Mouse (Mus musculus) ES-E14 (cell line): ENCODE results near the gene Agap1. TPM values are rescaled to one million over a fixed set of nuclear protein-coding genes. Genes with fewer than 3 reads are reported as not detected.

Experiments
- DNase-seq: peaks from one replicate; pipeline ENCODE4 v3.0.0-alpha.2; 2013; ENCODE audit warnings: low read depth, low spot score
- H3K27ac ChIP-seq: 2 replicates; pipeline ENCODE4 v1.5.1; 2012; ENCODE audit warnings: low read depth, mild to moderate bottlenecking, low read length, moderate library complexity, mixed read lengths; ENCODE audit not compliant: poor library complexity, insufficient read depth, severe bottlenecking
- H3K36me3 ChIP-seq: 2 replicates; pipeline ENCODE4 v1.6.1; 2012; ENCODE audit warnings: mild to moderate bottlenecking, low read length, moderate library complexity, mixed read lengths; ENCODE audit not compliant: control insufficient read depth, poor library complexity, insufficient read depth, severe bottlenecking
- H3K4me1 ChIP-seq, 2 experiments: fragments of 150-350 bp in 1 of 2; sonication (generic) in 1 of 2; 2 replicates each; pipeline ENCODE4 v1.6.1; 2012; ENCODE audit warnings: low read length in 2 of 2, mild to moderate bottlenecking in 1 of 2, mixed read lengths in 1 of 2; ENCODE audit not compliant: control insufficient read depth in 2 of 2, insufficient read depth in 2 of 2, poor library complexity in 1 of 2
- H3K4me3 ChIP-seq, 2 experiments: fragments of 150-350 bp in 1 of 2; sonication (generic) in 1 of 2; 2 replicates each; pipeline ENCODE4 v1.5.1; 2012; ENCODE audit warnings: low read length in 2 of 2, low read depth in 1 of 2, mild to moderate bottlenecking in 1 of 2, mixed read lengths in 1 of 2; ENCODE audit not compliant: insufficient read depth in 1 of 2, poor library complexity in 1 of 2, severe bottlenecking in 1 of 2
- H3K9ac ChIP-seq: 2 replicates; pipeline ENCODE4 v1.6.1; 2012; ENCODE audit warnings: low read depth, mild to moderate bottlenecking, low read length, mixed read lengths; ENCODE audit not compliant: poor library complexity, insufficient read depth, severe bottlenecking
- H3K9me3 ChIP-seq: fragments of 150-350 bp; sonication (generic); 2 replicates; pipeline ENCODE4 v1.6.1; 2012; ENCODE audit warnings: low read depth, mild to moderate bottlenecking, low read length; ENCODE audit not compliant: control insufficient read depth, insufficient read depth
- CHD2 ChIP-seq: IDR thresholded peaks from 2 replicates; pipeline ENCODE4 v1.6.1; 2014; ENCODE audit warnings: mild to moderate bottlenecking, low read depth, low read length, inconsistent platforms
- HCFC1 ChIP-seq: IDR thresholded peaks from 2 replicates; pipeline ENCODE4 v1.6.1; 2012; ENCODE audit warnings: low read length, inconsistent platforms, borderline replicate concordance; ENCODE audit not compliant: insufficient read depth
- MAFK ChIP-seq: IDR thresholded peaks from 2 replicates; pipeline ENCODE4 v1.6.1; 2014; ENCODE audit warnings: mild to moderate bottlenecking, low read depth, low read length, inconsistent platforms; ENCODE audit not compliant: insufficient read depth
- ZC3H11A ChIP-seq: IDR thresholded peaks from 2 replicates; pipeline ENCODE4 v1.6.1; 2012; ENCODE audit warnings: low read depth, mild to moderate bottlenecking, inconsistent platforms, low read length, borderline replicate concordance
- ZNF384 ChIP-seq: IDR thresholded peaks from 2 replicates; pipeline ENCODE4 v1.6.1; 2012; ENCODE audit warnings: low read depth, low read length, inconsistent platforms
- in situ Hi-C, 2 experiments: fragments of 600-800 bp; cut with MboI; formaldehyde crosslinking; loops; one replicate each; pipeline ENCODE4 v1.15.1; 2025; ENCODE audit warnings: low sequenced_read_pairs in 2 of 2, inconsistent platforms in 1 of 2; ENCODE audit not compliant: unreplicated experiment in 2 of 2
- total RNA-seq: library from RNA; depleted of rRNA; stranded (reverse); fragments of 300-350 nt; gene quantifications from 2 replicates; pipeline ENCODE4 v1.2.3, GENCODE M21; 2012

Agap1 gene
- total RNA-seq, 1 experiment = 19.8 TPM

- no peaks in the 10 kb centered on the region for H3K36me3 ChIP-seq
- H3K4me1 ChIP-seq = peaks cover 0 to 11% of the 10 kb centered on the region in 2 experiments; a peak in 1 of 4 replicates
- H3K9me3 ChIP-seq = no peaks in the 10 kb centered on the region
- in situ Hi-C loops = no loop called here
- H3K4me3 ChIP-seq = no peak overlapping the region
- H3K9ac ChIP-seq = no peak overlapping the region
- H3K27ac ChIP-seq = no peak overlapping the region
- TF ChIP-seq MAFK (no peak), HCFC1 (no peak), CHD2 (no peak), ZNF384 (no peak), ZC3H11A (no peak)
- DNase-seq = no peak
These were observed 95.7 kb downstream of the Agap1 start for GRCm38 (mm10) chr1:89550061-89550869.

DNA sequence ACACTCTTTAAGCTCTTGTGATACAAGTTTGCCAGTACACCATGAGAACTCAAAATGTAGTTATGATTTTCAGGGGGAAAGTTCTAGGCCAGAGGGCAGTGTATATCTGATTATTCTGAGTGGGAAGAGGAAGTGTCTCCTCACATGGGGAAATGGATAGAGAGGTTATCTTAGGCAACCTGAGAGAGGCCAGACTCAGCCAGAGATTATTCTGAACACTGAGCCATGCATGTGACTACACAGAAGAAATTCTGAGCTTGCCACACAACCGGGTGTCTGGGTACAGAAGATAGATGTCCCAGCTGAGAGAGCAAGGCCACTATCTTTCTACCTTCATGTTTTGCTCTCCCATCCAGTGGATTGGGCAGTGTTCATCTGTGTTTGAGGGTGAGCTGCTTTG lies 97.9 kb downstream of the Agap1 start:
- DNase-seq = no peak
- H3K4me3 ChIP-seq = no peak overlapping the region
- no peak overlapping the region for H3K9ac ChIP-seq
- TF ChIP-seq MAFK = no peak
- H3K4me1 ChIP-seq = peaks cover 0 to 8% of the 10 kb centered on the region in 2 experiments; a peak in 1 of 4 replicates
- no peaks in the 10 kb centered on the region for H3K36me3 ChIP-seq
- in situ Hi-C loops = no loop called here
- H3K9me3 ChIP-seq = no peaks in the 10 kb centered on the region
- no peak overlapping the region for H3K27ac ChIP-seq

GRCm38 (mm10) chr1:89553791-89554190 lies 99.2 kb downstream of the Agap1 start:
- in situ Hi-C loops = no loop called here
- Histone ChIP-seq H3K4me1 (no peaks in the 10 kb centered on the region), H3K9me3 (no peaks in the 10 kb centered on the region), H3K4me3 (no peak overlapping the region), H3K9ac (no peak overlapping the region), H3K27ac (no peak overlapping the region), H3K36me3 (no peaks in the 10 kb centered on the region)
- TF ChIP-seq MAFK = no peak
- TF ChIP-seq ZC3H11A = no peak
- no peak for TF ChIP-seq HCFC1
- TF ChIP-seq CHD2 = no peak
- no peak for TF ChIP-seq ZNF384
- no peak for DNase-seq

- no peak for TF ChIP-seq CHD2
- TF ChIP-seq ZNF384 = no peak
- TF ChIP-seq MAFK = no peak
- TF ChIP-seq HCFC1 = no peak
- TF ChIP-seq ZC3H11A = no peak
- Histone ChIP-seq H3K9ac (no peak overlapping the region), H3K36me3 (no peaks in the 10 kb centered on the region), H3K9me3 (no peaks in the 10 kb centered on the region), H3K27ac (no peak overlapping the region), H3K4me1 (no peaks in the 10 kb centered on the region), H3K4me3 (no peak overlapping the region)
- no peak for DNase-seq
- in situ Hi-C loops = no loop called here
These were observed 100.6 kb downstream of the Agap1 start for GRCm38 (mm10) chr1:89554969-89555856.
